Mouse (Mus musculus) hindbrain, postnatal 0 days (tissue): ENCODE data around the gene Myl9. TPM values are rescaled to one million over a fixed set of nuclear protein-coding genes. Genes with fewer than 3 reads are reported as not detected.

Source experiments
- ATAC-seq: fragments of 200-750 bp; cut with Nextera tagmentation; 2 replicates; pipeline ENCODE4 v1.8.0; 2017; ENCODE audit warnings: mild to moderate bottlenecking, moderate TSS enrichment, moderate library complexity
- DNase-seq: peaks from one replicate; pipeline ENCODE4 v3.0.0-alpha.2; 2015; ENCODE audit warnings: low spot score
- H3K27ac ChIP-seq: fragments of 300-500 bp; sonication (generic); 2 replicates; pipeline ENCODE4 v1.5.1; 2014; ENCODE audit warnings: mild to moderate bottlenecking
- H3K27me3 ChIP-seq: fragments of 300-500 bp; sonication (generic); 2 replicates; pipeline ENCODE4 v1.6.1; 2014; ENCODE audit warnings: low read length, mixed read lengths; ENCODE audit not compliant: insufficient read depth
- H3K36me3 ChIP-seq: fragments of 300-500 bp; sonication (generic); 2 replicates; pipeline ENCODE4 v1.6.1; 2014; ENCODE audit warnings: low read length, mixed read lengths; ENCODE audit not compliant: insufficient read depth
- H3K4me1 ChIP-seq: fragments of 300-500 bp; sonication (generic); 2 replicates; pipeline ENCODE4 v1.6.1; 2014; ENCODE audit warnings: antibody characterized with exemption, low read length, mixed read lengths; ENCODE audit not compliant: insufficient read depth
- H3K4me2 ChIP-seq: fragments of 300-500 bp; sonication (generic); 2 replicates; pipeline ENCODE4 v1.6.1; 2014; ENCODE audit warnings: low read depth, mild to moderate bottlenecking, low read length, moderate library complexity, mixed read lengths
- H3K4me3 ChIP-seq: fragments of 300-500 bp; sonication (generic); 2 replicates; pipeline ENCODE4 v1.5.1; 2014; ENCODE audit warnings: low read length
- H3K9ac ChIP-seq: fragments of 300-500 bp; sonication (generic); replicated peaks from 2 replicates; pipeline ENCODE4 v1.6.1; 2014; ENCODE audit warnings: mild to moderate bottlenecking, low read length, moderate library complexity, mixed read lengths
- H3K9me3 ChIP-seq: fragments of 300-500 bp; sonication (generic); 2 replicates; pipeline ENCODE4 v1.6.1; 2016; ENCODE audit warnings: low read length, mixed read lengths
- CTCF ChIP-seq: IDR thresholded peaks from 2 replicates; pipeline ENCODE4 v1.5.1; 2016; ENCODE audit warnings: antibody characterized with exemption, control low read depth, low read depth
- WGBS: fragments of 180-500 bp; shearing (Covaris S2); extraction: QIAGEN DNeasy Blood & Tissue Kit; methylation state at CpG from one replicate; pipeline ENCODE4 v1.1.7; 2014; 5-methylcytosine and 5-hydroxymethylcytosine counted together
- polyA plus RNA-seq: library from polyadenylated mRNA; unstranded; fragments of >200 nt; fragmentation: Nextera tagmentation; extraction: Ambion mirVana; gene quantifications from 2 replicates; pipeline ENCODE4 v1.2.1, GENCODE M21; 2015
- total RNA-seq: library from RNA; depleted of rRNA; stranded (reverse); fragments of >200 nt; gene quantifications from 2 replicates; pipeline ENCODE4 v1.2.3, GENCODE M21; 2014

Gene Myl9
- total and polyA plus RNA-seq, 2 experiments from 2014 or later, result 38.4 TPM

GRCm38 (mm10) chr2:156744414-156744813 lies 30.8 kb upstream of the Myl9 start:
- Histone ChIP-seq H3K4me3 (no peak overlapping the region), H3K36me3 (peaks cover 21% of the 10 kb centered on the region), H3K4me2 (no peak overlapping the region), H3K4me1 (0 out of 2 replicates have a peak, but pooled peaks cover 10% of the 10 kb centered on the region), H3K9me3 (no peaks in the 10 kb centered on the region), H3K9ac (no peak overlapping the region), H3K27ac (no peak overlapping the region), H3K27me3 (no peaks in the 10 kb centered on the region)
- TF ChIP-seq CTCF, result no peak
- WGBS, result 60% methylated on average over 5 of the region's 5 CpGs
- no peak for ATAC-seq
- DNase-seq, result no peak

GRCm38 (mm10) chr2:156747315-156747714 lies 27.9 kb upstream of the Myl9 start:
- Histone ChIP-seq H3K4me3 (no peak overlapping the region), H3K4me1 (0 out of 2 replicates have a peak, but pooled peaks cover 3% of the 10 kb centered on the region), H3K36me3 (peaks cover 41% of the 10 kb centered on the region), H3K27me3 (no peaks in the 10 kb centered on the region), H3K9me3 (no peaks in the 10 kb centered on the region), H3K4me2 (no peak overlapping the region), H3K9ac (no peak overlapping the region), H3K27ac (no peak overlapping the region)
- ATAC-seq, result no peak
- 86% methylated on average over 3 of the region's 3 CpGs for WGBS
- TF ChIP-seq CTCF, result no peak
- DNase-seq, result no peak

- no peak for TF ChIP-seq CTCF
- Histone ChIP-seq H3K4me2 (no peak overlapping the region), H3K9ac (no peak overlapping the region), H3K9me3 (no peaks in the 10 kb centered on the region), H3K4me1 (no peaks in the 10 kb centered on the region), H3K27ac (no peak overlapping the region), H3K4me3 (no peak overlapping the region), H3K27me3 (no peaks in the 10 kb centered on the region), H3K36me3 (peaks cover 53% of the 10 kb centered on the region)
- no peak for DNase-seq
- WGBS, result 92% methylated on average over 8 of the region's 8 CpGs
- ATAC-seq, result no peak
Measured at GRCm38 (mm10) chr2:156749687-156750086, 25.5 kb upstream of the Myl9 start.

GRCm38 (mm10) chr2:156756937-156757336 lies 18.3 kb upstream of the Myl9 start:
- Histone ChIP-seq H3K9ac (no peak overlapping the region), H3K9me3 (no peaks in the 10 kb centered on the region), H3K27me3 (no peaks in the 10 kb centered on the region), H3K36me3 (peaks cover 60% of the 10 kb centered on the region), H3K27ac (no peak overlapping the region), H3K4me2 (no peak overlapping the region), H3K4me1 (no peaks in the 10 kb centered on the region), H3K4me3 (no peak overlapping the region)
- ATAC-seq (no peak), DNase-seq (no peak)
- 95% methylated on average over 9 of the region's 9 CpGs for WGBS
- no peak for TF ChIP-seq CTCF

DNA sequence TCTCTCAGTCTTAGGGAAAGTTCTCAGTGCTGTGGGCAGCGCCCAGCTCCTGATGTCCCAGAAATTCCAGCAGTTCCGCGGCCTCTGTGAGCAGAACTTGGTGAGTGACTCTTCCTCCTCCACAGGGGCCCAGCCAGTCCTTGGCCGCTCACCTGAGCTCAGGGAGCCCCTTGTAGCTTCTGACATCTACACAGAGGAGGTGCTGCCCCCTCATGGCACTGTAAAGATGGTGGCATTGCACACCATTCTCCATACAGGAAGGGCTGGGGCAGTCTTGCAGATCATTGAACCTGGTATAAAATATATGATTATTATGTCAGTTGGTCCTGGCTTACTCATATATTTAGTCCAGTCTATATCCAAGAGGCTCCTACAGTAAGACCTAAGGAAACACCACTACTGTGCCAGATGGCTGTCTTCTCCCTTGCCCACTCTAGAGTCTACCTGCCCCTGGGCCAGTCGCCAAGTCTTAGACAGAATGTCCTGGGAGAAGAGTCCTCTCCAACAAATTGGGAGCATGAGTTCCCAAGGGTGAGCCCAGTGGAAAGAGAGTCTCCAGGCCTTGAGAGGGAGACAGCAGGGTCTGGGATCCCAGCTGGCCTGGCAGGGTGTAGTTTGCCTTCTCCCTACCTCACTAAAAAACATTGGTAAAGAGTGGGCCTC lies 14.2 kb upstream of the Myl9 start:
- H3K4me3 ChIP-seq, result no peak overlapping the region
- TF ChIP-seq CTCF, result peak; percentile 49
- H3K4me2 ChIP-seq, result no peak overlapping the region
- H3K4me1 ChIP-seq, result no peaks in the 10 kb centered on the region
- WGBS, result 90% methylated on average over 5 of the region's 5 CpGs
- H3K9ac ChIP-seq, result no peak overlapping the region
- no peak overlapping the region for H3K27ac ChIP-seq
- ATAC-seq (no peak), DNase-seq (no peak)
- peaks cover 62% of the 10 kb centered on the region for H3K36me3 ChIP-seq
- H3K27me3 ChIP-seq, result no peaks in the 10 kb centered on the region
- no peaks in the 10 kb centered on the region for H3K9me3 ChIP-seq

- Histone ChIP-seq H3K27me3 (no peaks in the 10 kb centered on the region), H3K27ac (peak overlapping the region; percentile 41), H3K36me3 (peaks cover 55% of the 10 kb centered on the region), H3K9me3 (no peaks in the 10 kb centered on the region), H3K4me2 (no peak overlapping the region), H3K4me3 (no peak overlapping the region), H3K9ac (no peak overlapping the region), H3K4me1 (no peaks in the 10 kb centered on the region)
- ATAC-seq (no peak), DNase-seq (no peak)
- 90% methylated on average over 17 of the region's 17 CpGs for WGBS
- no peak for TF ChIP-seq CTCF
Measured at GRCm38 (mm10) chr2:156761521-156762278, 13.5 kb upstream of the Myl9 start.

- Histone ChIP-seq H3K4me2 (no peak overlapping the region), H3K4me3 (no peak overlapping the region), H3K9ac (no peak overlapping the region), H3K36me3 (peaks cover 47% of the 10 kb centered on the region), H3K9me3 (no peaks in the 10 kb centered on the region), H3K4me1 (no peaks in the 10 kb centered on the region), H3K27me3 (no peaks in the 10 kb centered on the region), H3K27ac (peak overlapping the region; percentile 41; the same call in 1 of the 2 replicates)
- DNase-seq (peak; percentile 16), ATAC-seq (no peak)
- WGBS, result 70% methylated on average over 21 of the region's 21 CpGs
- TF ChIP-seq CTCF, result no peak
Measured at GRCm38 (mm10) chr2:156762499-156762898, 12.7 kb upstream of the Myl9 start.
